Mouse (Mus musculus) heart, postnatal 10 days (tissue): ENCODE results near the gene Krt83. TPM values are rescaled to one million over a fixed set of nuclear protein-coding genes. Genes with fewer than 3 reads are reported as not detected.

ENCODE experiments used
- DNase-seq, 2 experiments: peaks; one replicate each; pipeline ENCODE4 v3.0.0; 2021
- intact Hi-C: fragments of 180-260 bp; cut with DNase I; formaldehyde crosslinking; loops from one replicate; pipeline ENCODE4 v1.15.1; 2025
- total RNA-seq, 2 experiments: library from RNA; stranded (reverse); gene quantifications; 2 replicates each; pipeline ENCODE4 v1.2.3; 2021

The Krt83 gene
- total RNA-seq, 2 experiments from 2014 or later, result not detected

GRCm38 (mm10) chr15:101479666-101480060, 11.6 kb downstream of the Krt83 start:
- intact Hi-C loops, result no loop called here

GRCm38 (mm10) chr15:101479007-101479665, 12.2 kb downstream of the Krt83 start:
- DNase-seq, result peak; percentile 26 to 56
- intact Hi-C loops, result no loop called here

More at GRCm38 (mm10) chr15:101479666-101480060, 11.6 kb downstream of the Krt83 start:
- DNase-seq, result no peak

- intact Hi-C loops, result no loop called here
- peak; percentile 22 to 62 for DNase-seq
Observed at GRCm38 (mm10) chr15:101472952-101473528, 18.3 kb downstream of the Krt83 start, which contains the start of gene Krt86. Gene Krt86, plus strand, starts transcription at chr15:101473478.

GRCm38 (mm10) chr15:101469093-101469492, 22.2 kb downstream of the Krt83 start:
- intact Hi-C loops, result no loop called here
- DNase-seq, result no peak

GRCm38 (mm10) chr15:101463651-101464050, 27.7 kb downstream of the Krt83 start, which contains the start of gene Krt81:
Gene Krt81, minus strand, starts transcription at chr15:101463751.
- intact Hi-C loops, result no loop called here
- no peak for DNase-seq

- DNase-seq, result no peak
- intact Hi-C loops, result no loop called here
Observed at GRCm38 (mm10) chr15:101459283-101459682, 32.0 kb downstream of the Krt83 start.

GRCm38 (mm10) chr15:101458361-101458930, 32.9 kb downstream of the Krt83 start:
- intact Hi-C loops, result no loop called here
- DNase-seq, result peak; percentile 16 to 36

GRCm38 (mm10) chr15:101455891-101456290, 35.4 kb downstream of the Krt83 start:
- no peak for DNase-seq
- intact Hi-C loops, result no loop called here

- intact Hi-C loops, result no loop called here
- no peak for DNase-seq
Observed at GRCm38 (mm10) chr15:101455292-101455691, 36.0 kb downstream of the Krt83 start.

GRCm38 (mm10) chr15:101454774-101455173, 36.5 kb downstream of the Krt83 start:
- intact Hi-C loops, result no loop called here
- DNase-seq, result no peak

GRCm38 (mm10) chr15:101453093-101453736, 38.1 kb downstream of the Krt83 start:
- intact Hi-C loops, result loop anchor here (1.0 kb wide), 1 partner anchor 113 kb away; no protein-coding TSS in a partner anchor

GRCm38 (mm10) chr15:101447444-101447843, 43.9 kb downstream of the Krt83 start, which contains the start of gene Krt88:
Gene Krt88, plus strand, starts transcription at chr15:101447744.
- intact Hi-C loops, result no loop called here
- no peak for DNase-seq

More at GRCm38 (mm10) chr15:101453093-101453736, 38.1 kb downstream of the Krt83 start:
- peak; percentile 82 to 88 for DNase-seq

- intact Hi-C loops, result no loop called here
Observed at GRCm38 (mm10) chr15:101446572-101446971, 44.7 kb downstream of the Krt83 start.

GRCm38 (mm10) chr15:101440837-101441236, 50.5 kb downstream of the Krt83 start:
- intact Hi-C loops, result no loop called here
- DNase-seq, result no peak

More at GRCm38 (mm10) chr15:101446572-101446971, 44.7 kb downstream of the Krt83 start:
- DNase-seq, result peak; percentile 62 to 73

- no peak for DNase-seq
- intact Hi-C loops, result no loop called here
Observed at GRCm38 (mm10) chr15:101438555-101438954, 52.8 kb downstream of the Krt83 start, which contains the start of gene Krt87. Gene Krt87, minus strand, starts transcription at chr15:101438804.

GRCm38 (mm10) chr15:101436611-101437010, 54.7 kb downstream of the Krt83 start:
- intact Hi-C loops, result no loop called here
- no peak for DNase-seq

Other genes with a start within 250 kb of the Krt83 start
- 10 to 100 TPM; 16.8 to 20.4 TPM for gene Nr4a1, start 237.2 kb downstream of the Krt83 start, total RNA-seq
- 10 to 100 TPM; 24.1 to 28.2 TPM for gene Atg101, start 207.2 kb downstream of the Krt83 start, total RNA-seq
- 1 to 10 TPM; 2.3 to 3.6 TPM for gene 6030408B16Rik, start 198.3 kb downstream of the Krt83 start, total RNA-seq
- 1 to 10 TPM; 1.7 to 2.2 TPM for gene Krt80, start 121.3 kb downstream of the Krt83 start, total RNA-seq
- 1 to 10 TPM; 3.8 to 4.5 TPM for gene Krt7, start 80.5 kb downstream of the Krt83 start, total RNA-seq
- gene Krt87, start 52.7 kb downstream of the Krt83 start, total RNA-seq, result not detected
- not detected for gene Krt88, start 43.8 kb downstream of the Krt83 start, total RNA-seq
- not detected for gene Krt81, start 27.8 kb downstream of the Krt83 start, total RNA-seq
- gene Krt86, start 18.0 kb downstream of the Krt83 start, total RNA-seq, result not detected
- not detected for gene Gm49425, start 25.7 kb upstream of the Krt83 start, total RNA-seq
- not detected for gene Krt84, start 41.3 kb upstream of the Krt83 start, total RNA-seq
- gene Krt82, start 59.2 kb upstream of the Krt83 start, total RNA-seq, result not detected
- not detected for gene Krt90, start 71.4 kb upstream of the Krt83 start, total RNA-seq
- gene Krt75, start 82.4 kb upstream of the Krt83 start, total RNA-seq, result not detected
- gene Gm5414, start 136.7 kb upstream of the Krt83 start, total RNA-seq, result not detected
- gene Gm5478, start 155.9 kb upstream of the Krt83 start, total RNA-seq, result not detected
- gene Krt6b, start 188.8 kb upstream of the Krt83 start, total RNA-seq, result under 1 TPM; 0.12 to 0.15 TPM
- not detected for gene Krt6a, start 202.8 kb upstream of the Krt83 start, total RNA-seq
- gene Krt5, start 221.4 kb upstream of the Krt83 start, total RNA-seq, result not detected